ENCODE assay signal across 8 mouse cellular contexts in genomic region chr7:27308821-27309549, GRCm38 (mm10). TPM values are rescaled to one million over a fixed set of nuclear protein-coding genes. Genes with fewer than 3 reads are reported as not detected.
DNase-seq lines count a peak whose midpoint lies in the region; ATAC-seq lines count a peak whose summit lies in the region.

No protein-coding gene starts in this region.

- no peak for DNase-seq in heart, embryonic 10.5 days (ENCODE audit: low spot score)
- no peak for DNase-seq in heart, postnatal 14 days
- DNase-seq in forebrain, embryonic 11.5 days (ENCODE audit: low spot score): no peak
- peak; percentile 72 for DNase-seq in kidney, postnatal 10 days
- DNase-seq in adrenal gland, postnatal 4 days (ENCODE audit: low spot score in 2 of 2): no peak
- DNase-seq in left cerebral cortex, adult 9 months (ENCODE audit: low spot score in 2 of 2): no peak
- no peak for DNase-seq in cerebellum, adult 11 months

- peaks cover 16% of the 10 kb centered on the region for H3K4me1 ChIP-seq in heart, embryonic 10.5 days
- H3K4me1 ChIP-seq in forebrain, embryonic 11.5 days (replicated peaks; ENCODE audit: control insufficient read depth, insufficient read depth, low read length): 0 out of 2 replicates have a peak, but pooled peaks cover 1% of the 10 kb centered on the region
- peaks cover 4% of the 10 kb centered on the region; the same call in 1 of the 2 replicates for H3K4me1 ChIP-seq in midbrain, embryonic 16.5 days (ENCODE audit: control insufficient read depth, insufficient read depth, low read length)

- 0 out of 2 replicates have a peak overlapping the region, but pooled peaks have one; percentile 8 for H3K9ac ChIP-seq in forebrain, embryonic 11.5 days (ENCODE audit: low read length)
- no peak overlapping the region for H3K9ac ChIP-seq in midbrain, embryonic 16.5 days (ENCODE audit: low read depth, low read length)

- ATAC-seq in forebrain, embryonic 11.5 days (replicated peaks; ENCODE audit: low FRiP score): peak; percentile 40; the same call in 1 of the 2 replicates
- no peak for ATAC-seq in midbrain, embryonic 16.5 days

- peak overlapping the region; percentile 53 for H3K4me3 ChIP-seq in heart, embryonic 10.5 days
- H3K4me3 ChIP-seq in forebrain, embryonic 11.5 days (ENCODE audit: low read depth, low read length): peak overlapping the region; percentile 17; the same call in 1 of the 2 replicates
- 0 out of 2 replicates have a peak overlapping the region, but pooled peaks have one; percentile 5 for H3K4me3 ChIP-seq in midbrain, embryonic 16.5 days (ENCODE audit: low read depth, low read length)

- H3K4me2 ChIP-seq in forebrain, embryonic 11.5 days (ENCODE audit: low read depth, low read length, severe bottlenecking): peak overlapping the region; percentile 45
- H3K4me2 ChIP-seq in midbrain, embryonic 16.5 days (ENCODE audit: low read length): peak overlapping the region; percentile 47

- peaks cover 69% of the 10 kb centered on the region for H3K27me3 ChIP-seq in heart, embryonic 10.5 days (ENCODE audit: insufficient read depth, poor library complexity, severe bottlenecking)
- peaks cover 9% of the 10 kb centered on the region; the same call in 1 of the 2 replicates for H3K27me3 ChIP-seq in forebrain, embryonic 11.5 days (ENCODE audit: control insufficient read depth, insufficient read depth, low read length)
- H3K27me3 ChIP-seq in midbrain, embryonic 16.5 days (ENCODE audit: control insufficient read depth, insufficient read depth, low read depth, low read length): no peaks in the 10 kb centered on the region

- intact Hi-C loops in heart, postnatal 14 days (cut with DNase I): no loop called here

- WGBS in heart, embryonic 10.5 days: 9% methylated on average over 28 of the region's 28 CpGs
- WGBS in forebrain, embryonic 11.5 days: 11% methylated on average over 28 of the region's 28 CpGs
- 15% methylated on average over 28 of the region's 28 CpGs for WGBS in midbrain, embryonic 16.5 days

- H3K36me3 ChIP-seq in heart, embryonic 10.5 days: peaks cover 1% of the 10 kb centered on the region; the same call in 1 of the 2 replicates
- no peaks in the 10 kb centered on the region; the same call in 1 of the 2 replicates for H3K36me3 ChIP-seq in forebrain, embryonic 11.5 days (ENCODE audit: control insufficient read depth, insufficient read depth, low read length)
- H3K36me3 ChIP-seq in midbrain, embryonic 16.5 days (ENCODE audit: control insufficient read depth, insufficient read depth, low read length): peaks cover 4% of the 10 kb centered on the region; the same call in 1 of the 2 replicates

- H3K27ac ChIP-seq in heart, embryonic 10.5 days: peak overlapping the region; percentile 25; the same call in 1 of the 2 replicates
- H3K27ac ChIP-seq in forebrain, embryonic 11.5 days (ENCODE audit: low read depth, low read length): no peak overlapping the region
- H3K27ac ChIP-seq in midbrain, embryonic 16.5 days (ENCODE audit: low read length): no peak overlapping the region

- peaks cover 5% of the 10 kb centered on the region; the same call in 1 of the 2 replicates for H3K9me3 ChIP-seq in heart, embryonic 10.5 days
- H3K9me3 ChIP-seq in forebrain, embryonic 11.5 days (ENCODE audit: control insufficient read depth, low read length): peaks cover 2% of the 10 kb centered on the region; the same call in 1 of the 2 replicates
- H3K9me3 ChIP-seq in midbrain, embryonic 16.5 days (replicated peaks; ENCODE audit: control insufficient read depth, low read length, poor library complexity, severe bottlenecking): peaks cover 2% of the 10 kb centered on the region; the same call in 1 of the 2 replicates

RNA-seq across cellular contexts. Expression of gene Ltbp4, which starts 28.5 kb away (rescaled TPM):
- 19.2 and 23.6 TPM in 2 replicates for polyA plus RNA-seq in heart, embryonic 10.5 days (2016; fragmentation: Nextera tagmentation; extraction: Ambion mirVana)
- 100 to 1,000 TPM; 354 to 358 TPM for total RNA-seq in heart, postnatal 14 days (2021)
- polyA plus RNA-seq in forebrain, embryonic 11.5 days (2014; fragmentation: Nextera tagmentation; extraction: Ambion mirVana): 11.9 and 13.0 TPM in 2 replicates
- 14.1 and 14.3 TPM in 2 replicates for polyA plus RNA-seq in midbrain, embryonic 16.5 days (2015; fragmentation: Nextera tagmentation; extraction: Ambion mirVana)
- total RNA-seq in adrenal gland, postnatal 4 days (2021): 100 to 1,000 TPM in 1 of 2 experiments, 10 to 100 TPM in 1; 95.4 to 102 TPM

RNA-seq across cellular contexts. Expression of gene Shkbp1, which starts 46.8 kb away (rescaled TPM):
- polyA plus RNA-seq in heart, embryonic 10.5 days (2016; fragmentation: Nextera tagmentation; extraction: Ambion mirVana): 48.3 and 50.4 TPM in 2 replicates
- total RNA-seq in heart, postnatal 14 days (2021): 1 to 10 TPM; 8.6 to 9.7 TPM
- 64.3 and 67.6 TPM in 2 replicates for polyA plus RNA-seq in forebrain, embryonic 11.5 days (2014; fragmentation: Nextera tagmentation; extraction: Ambion mirVana)
- polyA plus RNA-seq in midbrain, embryonic 16.5 days (2015; fragmentation: Nextera tagmentation; extraction: Ambion mirVana): 47.4 and 55.1 TPM in 2 replicates
- total RNA-seq in adrenal gland, postnatal 4 days (2021): 10 to 100 TPM; 22.9 to 31.7 TPM

RNA-seq across cellular contexts. Expression of gene Gm20479, which starts 48.2 kb away (rescaled TPM):
- polyA plus RNA-seq in heart, embryonic 10.5 days (2016; fragmentation: Nextera tagmentation; extraction: Ambion mirVana): 1.3 and 2.1 TPM in 2 replicates
- under 1 TPM in 1 of 2 experiments, not detected in 1; 0.76 TPM for total RNA-seq in heart, postnatal 14 days (2021)
- not detected in 2 replicates for polyA plus RNA-seq in forebrain, embryonic 11.5 days (2014; fragmentation: Nextera tagmentation; extraction: Ambion mirVana)
- polyA plus RNA-seq in midbrain, embryonic 16.5 days (2015; fragmentation: Nextera tagmentation; extraction: Ambion mirVana): not detected in 2 replicates
- 1 to 10 TPM in 1 of 2 experiments, not detected in 1; 2.5 TPM for total RNA-seq in adrenal gland, postnatal 4 days (2021)

RNA-seq across cellular contexts. Expression of gene Numbl, which starts 50.8 kb away (rescaled TPM):
- polyA plus RNA-seq in heart, embryonic 10.5 days (2016; fragmentation: Nextera tagmentation; extraction: Ambion mirVana): 7.0 and 9.6 TPM in 2 replicates
- 1 to 10 TPM; 7.9 to 8.5 TPM for total RNA-seq in heart, postnatal 14 days (2021)
- polyA plus RNA-seq in forebrain, embryonic 11.5 days (2014; fragmentation: Nextera tagmentation; extraction: Ambion mirVana): 19.1 and 20.1 TPM in 2 replicates
- 51.2 and 53.6 TPM in 2 replicates for polyA plus RNA-seq in midbrain, embryonic 16.5 days (2015; fragmentation: Nextera tagmentation; extraction: Ambion mirVana)
- total RNA-seq in adrenal gland, postnatal 4 days (2021): 10 to 100 TPM; 21.0 to 21.1 TPM
